Mouse (Mus musculus): ENCODE measurements around the gene Slc2a13.

Slc2a13 gene

DNA sequence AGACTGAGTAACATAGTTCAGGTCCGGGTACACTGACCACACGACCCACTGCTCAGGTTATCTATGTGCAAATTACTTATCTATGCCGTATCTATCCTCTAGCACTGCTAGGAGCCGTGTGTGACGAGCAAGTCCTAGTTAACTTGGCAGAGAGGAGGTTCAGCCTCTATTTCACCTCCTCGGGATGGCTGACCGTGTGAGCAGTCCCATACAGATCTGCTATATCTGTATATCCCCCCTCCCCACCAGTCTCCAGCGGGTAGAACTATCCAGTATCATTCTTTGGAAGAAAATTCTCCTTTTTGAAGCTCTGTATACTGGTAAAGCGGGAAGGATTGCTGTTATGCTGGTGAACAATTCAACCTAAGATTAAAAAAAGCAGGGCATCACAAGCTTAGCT is 70.8 kb downstream of the Slc2a13 start:
- no peak for DNase-seq (ENCODE audit: low spot score)

DNA sequence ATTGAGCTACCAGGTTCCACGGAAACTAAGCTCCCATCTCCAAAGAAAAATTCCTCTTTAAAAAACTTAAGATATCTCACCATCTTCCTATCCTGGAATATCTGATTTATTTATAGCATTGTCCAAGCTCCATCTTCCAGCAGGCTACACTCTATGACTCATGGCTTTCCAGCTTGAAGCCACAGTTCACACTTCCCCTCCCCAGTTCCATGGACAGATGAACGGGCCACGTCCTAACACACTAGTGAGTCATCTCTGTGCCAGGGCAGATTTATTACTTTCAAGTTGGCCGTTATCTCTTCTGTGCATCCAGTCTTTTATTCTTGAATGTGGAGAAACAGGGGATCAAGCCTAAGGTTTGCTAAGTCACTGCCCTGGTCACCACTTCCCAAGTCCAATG is 78.0 kb downstream of the Slc2a13 start:
- DNase-seq (ENCODE audit: low spot score), result no peak

DNA sequence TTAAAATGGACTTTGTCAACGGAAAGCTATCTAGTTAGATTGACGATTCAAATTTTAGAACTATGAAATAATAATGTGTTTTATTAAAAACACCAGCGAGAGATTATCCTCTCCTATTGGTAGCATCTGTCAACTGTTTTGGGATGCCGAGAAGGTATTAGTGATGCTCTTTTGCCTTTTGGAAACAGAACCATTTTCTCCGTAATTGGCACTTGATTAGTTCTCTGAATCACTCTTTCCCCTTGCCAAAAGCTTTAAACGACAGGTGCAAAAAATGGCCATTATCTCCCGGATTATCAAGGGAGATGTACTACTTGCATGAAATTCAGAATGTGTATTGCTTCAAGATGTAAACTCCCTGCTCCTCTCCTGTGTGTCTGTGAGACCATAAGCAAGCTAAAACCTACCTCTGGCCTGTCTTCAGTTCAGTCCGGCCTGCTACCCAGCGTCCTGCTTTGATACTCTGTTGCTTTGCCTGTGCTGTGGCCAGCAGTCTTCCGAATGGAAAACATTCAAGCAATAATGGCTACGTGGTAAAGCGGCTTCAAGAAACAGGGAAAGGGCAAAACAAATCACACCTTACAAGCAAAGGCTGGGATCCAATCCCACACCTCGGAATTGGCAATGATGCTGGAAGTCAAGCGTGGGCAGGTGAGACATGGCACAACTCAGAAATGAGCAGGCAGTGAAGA is 93.0 kb downstream of the Slc2a13 start:
- no peak for DNase-seq (ENCODE audit: low spot score)

DNA sequence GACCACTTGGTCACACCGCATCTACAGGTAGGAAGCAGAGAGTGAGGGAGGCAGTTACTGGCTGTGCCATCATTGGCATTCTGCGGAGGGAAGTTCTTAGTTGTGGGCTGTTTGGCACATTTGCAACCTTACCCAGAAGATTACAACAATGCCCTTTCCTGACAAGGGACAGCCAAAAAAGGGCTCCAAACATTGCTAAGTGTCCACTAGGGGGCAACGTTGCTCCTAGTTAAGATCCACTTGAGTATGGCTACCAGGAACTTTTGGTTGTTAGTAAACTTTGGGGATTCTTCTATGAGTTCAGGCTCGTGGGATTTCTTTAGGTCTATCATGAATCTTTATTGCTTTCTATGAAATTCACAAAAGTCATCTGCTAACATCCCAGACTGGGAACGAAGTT is 95.3 kb downstream of the Slc2a13 start:
- DNase-seq (ENCODE audit: low spot score), result no peak

DNA sequence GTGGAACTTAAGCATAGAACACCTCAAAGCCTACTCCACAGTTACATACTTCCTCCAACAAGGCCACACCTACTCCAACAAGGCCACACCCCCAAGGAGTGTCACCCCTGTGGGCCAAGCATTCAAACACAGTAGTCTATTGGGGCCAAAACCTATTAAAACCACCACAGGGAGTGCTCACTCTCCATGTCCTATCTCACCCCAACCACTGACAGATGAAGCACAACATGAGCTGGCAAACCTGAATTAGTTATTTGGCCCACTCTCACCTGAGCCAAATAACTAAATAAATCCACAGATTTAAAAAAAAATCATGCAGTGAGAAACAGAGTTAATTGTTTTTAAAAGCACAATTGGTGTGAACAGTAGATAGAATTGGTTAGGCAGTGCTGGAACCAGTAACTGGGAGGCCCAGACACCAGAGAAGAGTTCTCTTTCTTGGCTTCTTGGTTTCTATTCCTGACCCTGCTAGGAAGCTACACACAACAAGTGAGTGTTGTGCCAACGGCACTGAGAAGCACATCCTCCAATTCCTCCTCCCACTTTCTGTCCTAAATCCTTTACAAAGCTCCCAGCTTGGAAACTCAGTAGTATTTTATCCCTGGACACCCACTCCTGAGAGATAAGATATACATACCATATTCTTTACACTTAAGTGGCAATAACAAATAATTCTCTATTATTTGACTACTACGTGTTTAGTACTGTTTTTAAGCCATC is 99.2 kb downstream of the Slc2a13 start:
- DNase-seq (ENCODE audit: low spot score), result no peak

DNA sequence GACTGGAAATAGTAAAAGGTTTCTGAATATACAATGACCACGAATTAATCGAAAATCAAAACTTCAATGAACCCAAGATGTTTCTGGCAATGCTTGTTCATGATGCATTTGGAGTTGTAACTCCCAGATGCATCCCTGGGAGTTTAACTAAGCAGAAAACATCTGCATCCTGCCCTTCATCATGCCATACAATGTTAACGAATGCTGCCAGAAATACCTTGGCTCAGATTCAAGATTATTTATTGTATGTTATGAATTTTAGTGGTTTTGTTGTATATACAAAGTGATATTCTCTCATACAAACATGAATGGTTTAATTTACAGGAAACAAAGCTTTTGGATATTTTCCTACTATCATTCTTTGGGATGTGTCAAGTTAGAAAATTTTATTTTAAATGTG is 107.7 kb downstream of the Slc2a13 start:
- DNase-seq (ENCODE audit: low spot score), result no peak

DNA sequence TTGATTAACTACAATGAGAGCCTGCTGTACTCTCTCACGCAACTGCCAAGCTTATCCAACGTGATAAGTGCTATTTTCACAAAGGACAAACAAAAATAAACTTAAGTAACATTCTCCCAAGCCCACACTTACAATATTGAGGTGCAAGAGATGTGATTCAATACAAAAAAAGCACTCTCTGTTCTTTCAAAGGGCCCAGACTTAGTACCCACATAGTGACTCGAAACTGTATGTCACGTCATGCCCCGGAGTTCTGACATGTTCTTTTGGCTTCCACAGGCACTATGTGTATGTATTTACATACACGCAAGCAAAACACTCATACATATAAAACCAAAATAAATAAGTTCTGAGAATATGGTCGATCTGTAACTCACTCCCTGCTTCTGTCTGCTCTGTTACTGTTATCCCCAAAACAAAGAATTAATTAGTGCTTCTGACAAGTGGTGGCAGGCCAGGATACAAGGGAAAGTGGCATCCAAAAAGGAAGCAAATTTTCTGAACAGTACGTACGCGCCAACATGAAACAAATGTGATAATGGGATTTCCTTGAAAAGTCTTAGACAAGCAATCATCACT is 109.1 kb downstream of the Slc2a13 start:
- DNase-seq (ENCODE audit: low spot score), result no peak

DNA sequence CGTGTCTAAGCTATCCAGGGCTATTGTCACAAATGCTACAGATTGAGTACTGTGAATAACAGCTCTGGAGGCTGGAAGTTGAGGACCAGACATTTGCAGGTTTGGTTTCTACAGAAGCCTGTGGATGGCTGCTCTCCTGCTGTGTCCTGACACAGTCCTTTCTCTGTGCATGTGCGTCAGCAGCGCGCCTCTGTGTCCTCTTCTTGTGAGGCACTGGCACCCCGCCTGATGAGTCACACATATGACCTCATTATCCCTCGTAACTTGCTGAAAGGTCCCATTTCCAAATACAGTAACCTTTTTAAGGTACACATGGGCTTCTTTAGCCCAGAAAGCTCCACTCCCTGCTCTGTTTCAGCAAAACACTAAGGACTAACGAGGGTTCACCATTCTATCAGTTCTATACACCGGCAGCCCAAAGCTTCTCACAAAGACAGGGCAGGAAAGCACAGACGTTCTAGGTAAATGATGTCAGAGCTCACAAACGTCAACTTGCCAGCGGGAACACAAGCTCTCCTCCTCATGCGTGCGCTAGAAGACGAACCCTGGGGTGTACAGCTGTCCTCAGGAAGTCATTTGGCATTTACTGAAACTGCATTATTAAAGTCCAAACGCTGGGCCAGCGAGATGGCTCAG is 109.9 kb downstream of the Slc2a13 start:
- DNase-seq (ENCODE audit: low spot score), result no peak

DNA sequence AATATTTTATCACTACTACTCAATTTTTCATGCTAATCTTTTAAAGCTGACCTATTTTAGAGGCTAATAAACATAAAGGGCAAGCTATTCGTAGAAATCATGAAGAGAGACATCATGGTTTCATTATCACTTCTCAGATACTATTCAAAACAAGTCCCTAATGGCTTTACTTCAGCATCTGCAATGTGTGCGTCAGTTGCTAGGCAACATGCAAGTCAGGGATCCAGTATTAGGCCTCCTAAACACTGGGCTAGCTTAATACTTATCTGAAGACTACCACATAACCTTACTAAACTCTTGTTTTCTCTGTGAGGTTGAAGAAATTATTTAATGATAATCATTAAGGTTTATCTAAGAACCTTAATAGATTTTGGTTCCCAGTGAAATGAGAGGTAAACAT is 111.1 kb downstream of the Slc2a13 start:
- no peak for DNase-seq (ENCODE audit: low spot score)

DNA sequence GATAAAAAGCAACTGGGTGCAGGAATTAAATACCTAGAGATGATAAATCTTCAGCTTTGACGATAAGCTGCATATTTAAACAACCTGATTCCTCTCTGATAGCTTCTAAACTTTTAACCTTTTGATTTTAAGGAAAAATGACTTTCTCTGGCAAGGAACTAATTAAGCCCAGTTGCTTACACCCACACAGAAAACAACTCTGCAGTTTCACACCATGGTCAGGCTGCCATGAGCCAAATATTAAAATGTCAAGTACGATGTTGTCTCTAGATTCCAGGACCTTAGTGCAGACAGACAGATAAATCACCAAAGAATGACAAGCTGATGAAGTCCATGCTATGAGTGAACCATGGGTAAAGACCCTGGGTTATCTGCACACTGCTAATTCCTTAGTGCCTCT is 115.9 kb downstream of the Slc2a13 start:
- no peak for DNase-seq (ENCODE audit: low spot score)

DNA sequence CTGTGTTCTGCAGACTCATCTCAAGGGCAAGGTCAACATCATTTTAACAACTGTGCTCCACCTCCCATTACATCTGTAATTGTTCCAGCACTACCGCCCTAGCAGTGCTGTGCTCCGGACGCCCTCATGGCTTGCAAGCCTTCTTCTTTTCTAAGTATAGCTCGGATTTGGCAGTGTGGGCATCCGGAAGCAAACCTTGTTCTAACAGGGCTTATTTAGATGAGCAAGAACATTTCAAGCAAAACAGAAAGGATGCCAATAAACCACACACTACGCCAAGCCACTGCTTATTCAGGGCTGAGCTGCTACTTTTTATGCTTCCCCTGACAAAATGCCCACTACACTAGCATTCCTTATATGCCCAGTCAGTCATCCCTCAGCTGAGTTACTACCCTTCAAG is 127.7 kb downstream of the Slc2a13 start:
- no peak for DNase-seq (ENCODE audit: low spot score)

DNA sequence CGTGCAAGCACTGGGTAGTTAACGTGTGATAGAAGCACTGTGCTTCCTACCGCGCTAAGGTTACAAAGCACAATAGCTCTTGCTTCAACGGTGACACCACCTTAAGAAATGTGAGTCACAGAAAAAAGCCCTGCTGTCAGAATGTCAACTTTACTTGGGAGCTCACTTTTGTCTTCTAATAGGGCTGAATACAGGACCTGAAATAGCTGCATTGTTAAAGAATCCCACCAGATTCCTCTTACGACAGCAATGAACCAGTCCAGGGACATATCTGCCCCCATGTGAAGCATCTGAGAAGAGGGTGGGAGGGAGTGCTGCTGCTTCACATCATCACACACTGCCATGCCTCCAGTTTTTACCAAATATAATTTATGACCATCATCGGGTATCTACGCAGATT is 129.6 kb downstream of the Slc2a13 start:
- no peak for DNase-seq (ENCODE audit: low spot score)

DNA sequence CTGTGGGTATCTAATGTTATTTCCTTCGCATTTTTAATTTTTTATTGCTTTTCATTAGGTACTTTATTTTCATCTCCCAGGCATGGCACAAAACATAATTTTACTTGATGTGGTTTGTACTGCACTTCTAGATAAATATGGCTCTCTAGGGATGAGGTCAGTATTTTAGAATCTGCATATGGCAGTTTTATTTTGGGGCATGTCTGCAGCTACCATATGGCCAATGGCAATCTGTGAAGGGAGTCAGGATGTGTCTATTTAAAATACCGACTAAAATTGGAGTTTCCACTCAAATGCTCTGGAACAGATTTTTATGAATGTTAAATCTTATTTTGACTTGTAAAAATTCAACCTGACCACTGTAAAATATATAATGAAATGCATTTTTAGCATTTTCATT is 133.2 kb downstream of the Slc2a13 start:
- no peak for DNase-seq (ENCODE audit: low spot score)

DNA sequence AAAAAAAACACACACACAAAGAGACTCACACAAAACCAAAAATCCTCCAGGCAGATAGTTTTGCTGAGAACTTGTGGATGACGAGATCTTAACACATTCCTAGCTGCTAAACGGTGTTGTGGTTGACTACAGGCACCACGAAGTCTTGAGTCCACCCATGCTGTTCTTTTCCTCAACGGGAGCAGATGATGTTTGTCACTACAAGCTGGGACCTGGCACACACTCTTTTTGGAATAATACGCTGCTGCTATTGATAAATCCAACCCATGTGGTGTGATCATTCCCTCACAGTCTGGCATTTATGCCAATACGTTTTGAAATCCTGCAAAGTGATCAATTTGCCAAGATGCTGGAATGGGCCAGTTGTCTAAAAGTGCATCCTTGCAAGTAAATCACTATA is 147.6 kb downstream of the Slc2a13 start:
- no peak for DNase-seq (ENCODE audit: low spot score)

DNA sequence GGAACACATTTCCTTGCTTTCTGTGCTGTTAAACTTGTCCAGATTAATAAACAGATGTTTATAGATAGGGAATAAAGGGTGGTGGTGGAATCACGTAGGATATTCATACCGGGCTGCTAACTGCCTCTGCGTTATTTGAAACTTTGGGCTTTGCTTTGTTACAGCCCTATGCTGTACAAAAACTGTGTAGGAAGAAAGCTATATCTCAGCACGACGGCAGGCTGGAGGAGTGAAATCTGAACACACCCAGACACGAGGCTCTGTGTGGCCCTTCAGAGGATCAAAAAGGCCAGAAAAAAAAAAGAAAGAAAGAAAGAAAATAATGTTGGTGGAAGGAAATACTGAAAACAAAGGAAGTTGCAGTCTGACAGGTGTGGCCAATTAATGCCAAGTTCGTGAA is 166.1 kb downstream of the Slc2a13 start:
- DNase-seq (ENCODE audit: low spot score), result no peak

DNA sequence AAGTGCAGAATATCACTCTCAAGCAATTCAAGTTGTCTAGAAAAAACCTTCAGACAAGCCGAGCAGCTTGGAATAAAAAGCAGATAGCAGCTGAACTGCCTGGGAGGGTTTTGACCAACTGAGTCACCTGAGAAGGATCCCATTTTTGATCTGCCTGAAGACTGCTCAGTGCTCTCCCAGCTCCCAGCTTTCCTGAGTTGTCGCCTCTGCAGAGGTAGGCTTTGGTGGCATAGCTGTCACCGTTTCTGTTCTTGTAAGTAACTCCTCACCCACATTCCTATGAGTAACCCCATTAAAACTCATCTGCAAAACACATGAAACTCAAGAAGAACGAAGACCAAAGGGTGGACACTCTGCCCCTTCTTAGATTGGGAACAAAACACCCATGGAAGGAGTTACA is 177.9 kb downstream of the Slc2a13 start:
- DNase-seq (ENCODE audit: low spot score), result no peak

DNA sequence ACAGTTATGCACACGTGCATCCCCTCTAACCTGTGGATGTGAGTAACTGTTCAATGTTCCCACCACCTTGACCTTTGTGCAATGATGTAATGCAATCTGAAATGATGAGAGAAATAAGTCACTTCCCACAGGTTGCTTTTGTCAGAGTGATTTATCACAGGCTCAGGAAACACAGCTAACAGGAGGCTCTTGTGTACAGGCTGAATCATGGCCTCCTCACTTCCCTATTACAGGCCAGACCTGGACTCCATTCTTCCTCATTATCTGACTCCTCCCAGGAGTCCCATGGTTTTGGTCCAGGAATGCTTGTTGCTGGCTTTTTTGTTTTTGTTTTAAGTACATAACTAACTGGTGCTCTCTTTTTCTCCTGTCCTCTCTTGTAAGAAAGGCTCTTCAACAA is 189.4 kb downstream of the Slc2a13 start:
- no peak for DNase-seq (ENCODE audit: low spot score)

DNA sequence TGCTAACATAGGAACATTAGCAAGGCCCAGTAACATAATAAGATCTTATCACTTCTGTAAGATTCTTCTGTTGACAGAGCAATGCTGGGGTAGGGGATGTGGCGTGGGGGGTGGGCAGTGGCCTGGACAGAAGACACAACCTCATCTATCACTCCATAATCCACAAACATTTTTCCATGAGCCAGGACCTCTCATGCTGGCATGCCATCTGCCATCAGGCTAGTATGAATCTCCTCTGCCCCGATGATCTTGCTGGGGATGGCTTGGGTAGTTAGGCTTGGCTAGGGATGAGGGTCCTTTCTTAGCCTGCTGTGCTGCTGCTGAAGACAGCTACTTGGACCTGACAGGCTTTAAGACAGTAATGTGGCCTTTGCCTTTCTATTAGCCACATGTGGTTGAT is 190.5 kb downstream of the Slc2a13 start:
- DNase-seq (ENCODE audit: low spot score), result no peak

DNA sequence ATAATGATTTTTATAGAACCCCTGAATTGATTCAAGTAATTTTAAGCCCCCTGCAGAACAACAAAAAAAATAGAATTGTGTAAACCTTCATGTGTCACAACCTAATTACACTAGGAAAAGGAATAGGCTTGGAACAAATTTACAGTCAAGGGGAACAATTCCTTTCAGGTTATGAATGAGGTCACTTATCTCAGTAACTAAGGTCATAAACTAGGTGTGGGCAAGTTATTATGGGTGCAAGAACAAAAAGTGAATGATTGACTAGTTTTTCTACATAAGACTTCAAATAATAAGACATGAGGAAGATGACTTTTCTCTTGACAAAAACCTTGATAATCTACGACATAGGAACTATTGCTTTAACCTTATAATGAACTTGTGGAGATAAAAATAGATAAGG is 191.2 kb downstream of the Slc2a13 start:
- no peak for DNase-seq (ENCODE audit: low spot score)

DNA sequence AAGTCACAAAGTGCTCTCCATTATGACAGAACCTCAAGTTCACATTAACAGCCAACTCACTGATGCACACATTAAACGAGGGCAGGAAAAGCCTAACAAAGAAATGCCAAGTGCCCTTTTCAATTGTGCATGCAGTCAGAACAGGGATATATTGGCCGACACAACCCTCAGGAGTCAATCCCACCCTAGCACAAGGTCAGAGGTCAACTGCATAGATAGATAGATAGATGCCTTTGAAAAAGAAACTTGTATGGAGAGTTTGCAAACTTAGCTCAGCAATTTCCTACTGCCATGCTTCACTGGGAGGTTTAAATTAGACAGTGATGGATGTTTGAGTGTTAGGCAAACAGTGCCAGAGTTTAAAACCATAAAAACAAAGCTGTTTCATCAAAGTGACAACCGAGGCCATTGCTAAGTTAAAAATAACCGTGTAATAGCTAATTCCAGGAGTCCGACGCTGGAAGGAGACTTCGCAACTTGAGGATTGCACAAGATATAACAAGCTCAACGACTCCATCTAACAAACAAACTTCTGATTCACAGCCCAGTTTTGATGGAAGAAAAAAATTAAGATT is 194.2 kb downstream of the Slc2a13 start:
- no peak for DNase-seq (ENCODE audit: low spot score)

DNA sequence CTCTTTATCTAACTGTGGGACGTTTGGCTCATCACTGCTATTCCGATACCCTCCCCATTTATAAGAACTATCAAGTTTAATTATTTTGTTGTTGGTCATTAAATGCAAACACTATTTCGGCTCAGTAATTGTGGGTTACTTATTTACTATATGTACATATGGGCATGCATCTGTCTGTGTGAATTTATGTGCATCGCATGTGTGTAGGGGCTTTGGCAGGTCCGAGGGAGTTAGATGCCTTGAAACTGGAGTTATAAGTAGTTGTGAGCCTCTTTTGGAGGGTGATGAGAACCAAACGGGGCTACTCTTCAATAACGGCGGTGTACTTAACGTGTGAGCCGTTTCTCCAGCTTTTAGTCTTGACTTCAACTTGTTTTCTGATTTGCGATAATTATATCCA is 195.5 kb downstream of the Slc2a13 start:
- DNase-seq (ENCODE audit: low spot score), result no peak

DNA sequence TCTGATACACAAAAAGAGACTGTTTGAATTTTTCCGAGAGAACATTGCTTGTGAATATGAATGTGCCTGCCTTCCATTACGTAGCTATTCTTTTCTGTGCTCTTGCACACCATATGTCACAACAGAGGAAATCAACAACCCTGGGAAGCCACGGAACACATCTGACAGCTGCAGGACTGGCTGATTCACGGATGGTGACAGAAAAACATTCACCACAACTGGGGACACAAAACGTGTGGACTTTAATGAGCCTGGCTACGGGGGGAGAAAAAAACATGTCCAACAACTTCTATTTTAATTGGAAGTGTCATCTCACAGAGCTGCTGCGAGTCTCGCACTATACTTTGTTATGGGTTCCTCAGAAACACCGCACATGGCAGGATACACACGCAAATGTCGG is 196.0 kb downstream of the Slc2a13 start:
- DNase-seq (ENCODE audit: low spot score), result no peak

DNA sequence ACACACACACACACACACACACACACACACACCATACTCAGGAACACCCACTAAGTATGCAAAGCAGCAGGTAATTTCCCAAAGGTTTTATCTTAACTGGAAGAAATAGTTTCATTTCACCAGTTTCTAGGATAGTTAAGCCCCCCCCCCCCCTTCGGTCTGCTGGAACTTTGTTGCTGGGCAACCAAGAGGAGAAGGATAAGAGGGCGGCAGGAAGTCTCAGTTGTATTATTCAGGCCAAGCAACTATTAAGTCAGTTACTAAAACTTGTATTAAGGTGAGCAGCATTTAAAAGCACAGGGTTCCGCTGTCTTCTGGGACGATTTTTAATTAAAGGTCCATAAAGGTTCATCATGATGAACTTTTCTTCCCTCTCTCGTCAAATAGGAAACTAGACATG is 198.6 kb downstream of the Slc2a13 start:
- DNase-seq (ENCODE audit: low spot score), result no peak

Data from urinary bladder, postnatal 10 days (tissue).